Mouse (Mus musculus): ENCODE results near the gene Shisa5.

Shisa5 gene

GRCm38 (mm10) chr9:109054712-109055111, 16.3 kb downstream of the Shisa5 start:
- peak; percentile 80 for DNase-seq (ENCODE audit: low spot score)

GRCm38 (mm10) chr9:109055271-109056030, 17.1 kb downstream of the Shisa5 start:
- DNase-seq (ENCODE audit: low spot score) = no peak

- no peak for DNase-seq (ENCODE audit: low spot score)
Observed at GRCm38 (mm10) chr9:109056081-109056690, 17.8 kb downstream of the Shisa5 start.

GRCm38 (mm10) chr9:109056916-109057315, 18.6 kb downstream of the Shisa5 start:
- DNase-seq (ENCODE audit: low spot score) = no peak

GRCm38 (mm10) chr9:109057543-109057942, 19.2 kb downstream of the Shisa5 start:
- no peak for DNase-seq (ENCODE audit: low spot score)

- no peak for DNase-seq (ENCODE audit: low spot score)
Observed at GRCm38 (mm10) chr9:109058006-109058765, 19.8 kb downstream of the Shisa5 start.

- peak; percentile 94 for DNase-seq (ENCODE audit: low spot score)
Observed at GRCm38 (mm10) chr9:109059136-109059903, 21.0 kb downstream of the Shisa5 start, which contains the start of gene Trex1. Gene Trex1 (minus strand): TSS chr9:109059734.

GRCm38 (mm10) chr9:109060184-109060897, 22.0 kb downstream of the Shisa5 start:
- no peak for DNase-seq (ENCODE audit: low spot score)

GRCm38 (mm10) chr9:109060898-109061295, 22.5 kb downstream of the Shisa5 start:
- DNase-seq (ENCODE audit: low spot score) = no peak

GRCm38 (mm10) chr9:109068095-109068735, 29.9 kb downstream of the Shisa5 start:
- DNase-seq (ENCODE audit: low spot score) = no peak

GRCm38 (mm10) chr9:109073661-109074573, 35.6 kb downstream of the Shisa5 start, which contains the start of gene Atrip:
Gene Atrip (minus strand): TSS chr9:109074124.
- peak; percentile 92 for DNase-seq (ENCODE audit: low spot score)

GRCm38 (mm10) chr9:109080516-109080915, 42.2 kb downstream of the Shisa5 start:
- no peak for DNase-seq (ENCODE audit: low spot score)

- no peak for DNase-seq (ENCODE audit: low spot score)
Observed at GRCm38 (mm10) chr9:109081749-109082123, 43.4 kb downstream of the Shisa5 start.

- DNase-seq (ENCODE audit: low spot score) = peak; percentile 91
Observed at GRCm38 (mm10) chr9:109082124-109082800, 43.9 kb downstream of the Shisa5 start, which contains the start of the genes Ccdc51 and Tma7. Gene Ccdc51 (plus strand): TSS chr9:109082493. Gene Tma7 (minus strand): TSS chr9:109082587.

- DNase-seq (ENCODE audit: low spot score) = no peak
Observed at GRCm38 (mm10) chr9:109084922-109085321, 46.6 kb downstream of the Shisa5 start.

GRCm38 (mm10) chr9:109087987-109088386, 49.6 kb downstream of the Shisa5 start:
- DNase-seq (ENCODE audit: low spot score) = no peak

GRCm38 (mm10) chr9:109090446-109090845, 52.1 kb downstream of the Shisa5 start:
- DNase-seq (ENCODE audit: low spot score) = no peak

- no peak for DNase-seq (ENCODE audit: low spot score)
Observed at GRCm38 (mm10) chr9:109091802-109092201, 53.4 kb downstream of the Shisa5 start.

GRCm38 (mm10) chr9:109092799-109093198, 54.4 kb downstream of the Shisa5 start:
- no peak for DNase-seq (ENCODE audit: low spot score)

All from layer of hippocampus, adult 11-12 months (tissue).